Mouse (Mus musculus): Measurements from ENCODE around the gene Camk2b. TPM values are rescaled to one million over a fixed set of nuclear protein-coding genes. Genes with fewer than 3 reads are reported as not detected.

Camk2b gene
- polyA plus RNA-seq, 1 experiment, result 12.8 TPM

DNA sequence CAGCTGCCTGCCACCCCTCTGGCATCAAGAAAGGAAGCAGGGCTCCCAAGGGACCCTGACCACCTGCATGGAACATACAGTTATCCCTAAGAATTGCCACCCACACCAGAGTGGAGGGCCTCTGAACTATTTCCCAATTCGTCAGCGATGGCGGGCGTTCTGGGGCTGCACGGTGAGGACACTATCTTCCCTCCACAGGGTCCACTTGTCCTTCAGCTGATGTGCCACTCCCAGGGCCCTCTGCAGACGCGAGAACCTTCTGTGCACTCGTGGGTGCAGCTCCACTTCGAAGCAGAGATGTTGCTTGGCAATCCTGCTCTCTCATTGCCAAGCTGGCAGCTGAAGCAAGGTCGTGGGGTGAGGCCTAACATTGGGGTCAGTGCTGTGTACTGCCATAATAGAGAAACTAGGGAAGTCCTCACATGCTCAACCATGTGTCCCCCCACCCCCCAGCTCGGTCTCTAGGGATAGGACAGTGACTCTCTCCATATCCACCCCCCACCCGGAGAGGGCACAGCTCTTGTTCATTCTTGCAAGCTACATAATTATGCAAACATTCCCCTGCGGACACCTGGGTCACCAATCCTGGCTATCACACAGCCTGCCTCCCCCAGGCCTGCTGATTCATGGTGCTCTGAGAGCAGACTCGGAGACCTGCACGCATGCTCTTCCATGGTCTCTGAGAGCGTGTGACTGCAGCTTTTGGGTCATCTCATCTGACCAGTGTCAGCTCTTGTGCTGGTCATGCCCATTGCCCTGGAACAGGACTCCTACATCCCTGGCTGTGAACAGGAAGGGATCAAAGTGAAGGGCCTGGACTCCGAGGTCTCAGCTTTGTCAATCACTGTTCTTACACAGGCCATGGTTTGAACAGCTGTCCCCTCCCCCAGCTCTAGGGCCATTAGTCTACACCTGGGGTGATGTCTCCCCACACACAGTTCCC, 45.0 kb downstream of the Camk2b start:
- Histone ChIP-seq H3K27me3 (ENCODE audit: control insufficient read depth, insufficient read depth, low read length, poor library complexity, severe bottlenecking) (no peaks in the 10 kb centered on the region), H3K4me1 (ENCODE audit: control insufficient read depth, insufficient read depth, low read length) (no peaks in the 10 kb centered on the region), H3K27ac (ENCODE audit: insufficient read depth, low read length) (no peak overlapping the region), H3K9ac (ENCODE audit: low read depth, poor library complexity, severe bottlenecking) (no peak overlapping the region), H3K36me3 (ENCODE audit: control insufficient read depth, insufficient read depth, low read length, poor library complexity, severe bottlenecking) (no peaks in the 10 kb centered on the region), H3K9me3 (replicated peaks; ENCODE audit: control insufficient read depth, insufficient read depth, low read length, poor library complexity, severe bottlenecking) (no peaks in the 10 kb centered on the region), H3K4me3 (ENCODE audit: low read depth, low read length) (no peak overlapping the region)
- TF ChIP-seq EP300 (IDR thresholded peaks at IDR 0.05; ENCODE audit: insufficient read depth, low read depth, low read length) (no peak), POLR2A (IDR thresholded peaks at IDR 0.05; ENCODE audit: insufficient read depth, low read length) (no peak), CTCF (IDR thresholded peaks at IDR 0.05; ENCODE audit: low read depth, low read length) (no peak)

DNA sequence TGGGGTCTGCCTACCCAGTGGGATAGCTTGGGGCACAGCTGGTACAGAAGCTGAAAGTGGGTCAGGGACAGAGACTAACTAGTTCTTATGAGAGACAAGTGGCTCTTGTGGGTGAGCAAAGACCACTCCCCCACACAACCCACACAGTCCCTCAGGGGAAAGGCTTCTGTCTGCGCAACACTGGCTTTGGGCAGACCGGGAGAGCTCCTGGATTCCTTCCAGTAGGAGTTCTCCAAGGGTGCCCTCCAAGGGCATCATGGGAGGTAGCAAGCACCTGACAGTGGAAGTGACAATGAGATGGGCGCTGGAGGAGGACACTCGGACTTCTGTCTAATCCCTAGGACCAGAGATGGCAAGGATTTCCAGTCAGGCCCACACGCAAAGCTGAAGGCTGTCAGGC, 45.8 kb downstream of the Camk2b start:
- no peak overlapping the region for H3K4me3 ChIP-seq (ENCODE audit: low read depth, low read length)
- TF ChIP-seq EP300 (IDR thresholded peaks at IDR 0.05; ENCODE audit: insufficient read depth, low read depth, low read length) (no peak), POLR2A (IDR thresholded peaks at IDR 0.05; ENCODE audit: insufficient read depth, low read length) (no peak), CTCF (IDR thresholded peaks at IDR 0.05; ENCODE audit: low read depth, low read length) (no peak)
- H3K36me3 ChIP-seq (ENCODE audit: control insufficient read depth, insufficient read depth, low read length, poor library complexity, severe bottlenecking), result no peaks in the 10 kb centered on the region
- H3K9ac ChIP-seq (ENCODE audit: low read depth, poor library complexity, severe bottlenecking), result no peak overlapping the region
- H3K4me1 ChIP-seq (ENCODE audit: control insufficient read depth, insufficient read depth, low read length), result no peaks in the 10 kb centered on the region
- H3K27ac ChIP-seq (ENCODE audit: insufficient read depth, low read length), result no peak overlapping the region
- no peaks in the 10 kb centered on the region for H3K9me3 ChIP-seq (replicated peaks; ENCODE audit: control insufficient read depth, insufficient read depth, low read length, poor library complexity, severe bottlenecking)
- H3K27me3 ChIP-seq (ENCODE audit: control insufficient read depth, insufficient read depth, low read length, poor library complexity, severe bottlenecking), result no peaks in the 10 kb centered on the region

DNA sequence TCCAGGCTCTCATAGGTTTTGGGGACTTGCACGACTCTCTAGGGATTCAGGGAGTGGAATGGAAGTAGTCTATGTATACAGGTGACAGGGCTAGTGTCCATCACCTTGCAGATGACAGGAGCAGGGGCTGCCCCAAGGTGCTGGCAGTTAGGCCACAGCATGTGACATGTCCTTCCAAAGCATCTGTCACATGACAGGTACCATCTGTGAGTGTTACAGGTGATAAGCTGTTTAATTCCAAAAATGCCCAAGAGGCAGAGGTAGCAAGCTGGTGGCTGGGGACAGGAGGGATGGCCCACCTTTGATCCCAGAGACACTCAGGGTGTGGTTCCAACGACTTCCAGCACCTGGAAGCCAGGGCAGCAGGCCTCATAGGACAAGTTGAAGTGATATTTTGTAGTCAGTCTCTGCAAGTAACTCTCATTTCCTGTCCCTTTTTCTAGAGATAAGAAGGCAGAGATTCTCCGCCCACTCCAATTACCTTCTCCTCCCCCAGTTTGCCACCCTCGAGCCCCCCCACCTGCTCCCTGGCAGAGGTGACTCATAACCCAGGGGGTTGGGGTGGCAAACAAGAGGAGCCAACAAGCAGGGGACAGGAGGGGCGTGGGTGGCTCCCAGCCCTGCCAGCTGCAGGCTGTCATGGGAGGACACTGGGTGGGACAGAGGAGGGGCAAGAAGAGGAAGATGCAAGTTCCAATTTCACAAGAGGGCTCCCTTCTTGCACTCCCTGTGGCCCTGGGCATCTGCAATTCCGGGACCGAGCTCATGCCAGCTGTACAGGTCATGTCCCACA, 47.7 kb downstream of the Camk2b start:
- no peak overlapping the region for H3K4me3 ChIP-seq (ENCODE audit: low read depth, low read length)
- TF ChIP-seq EP300 (IDR thresholded peaks at IDR 0.05; ENCODE audit: insufficient read depth, low read depth, low read length) (no peak), CTCF (IDR thresholded peaks at IDR 0.05; ENCODE audit: low read depth, low read length) (no peak), POLR2A (IDR thresholded peaks at IDR 0.05; ENCODE audit: insufficient read depth, low read length) (no peak)
- H3K9me3 ChIP-seq (replicated peaks; ENCODE audit: control insufficient read depth, insufficient read depth, low read length, poor library complexity, severe bottlenecking), result no peaks in the 10 kb centered on the region
- no peaks in the 10 kb centered on the region for H3K36me3 ChIP-seq (ENCODE audit: control insufficient read depth, insufficient read depth, low read length, poor library complexity, severe bottlenecking)
- no peaks in the 10 kb centered on the region for H3K27me3 ChIP-seq (ENCODE audit: control insufficient read depth, insufficient read depth, low read length, poor library complexity, severe bottlenecking)
- no peak overlapping the region for H3K9ac ChIP-seq (ENCODE audit: low read depth, poor library complexity, severe bottlenecking)
- H3K27ac ChIP-seq (ENCODE audit: insufficient read depth, low read length), result no peak overlapping the region
- no peaks in the 10 kb centered on the region for H3K4me1 ChIP-seq (ENCODE audit: control insufficient read depth, insufficient read depth, low read length)

DNA sequence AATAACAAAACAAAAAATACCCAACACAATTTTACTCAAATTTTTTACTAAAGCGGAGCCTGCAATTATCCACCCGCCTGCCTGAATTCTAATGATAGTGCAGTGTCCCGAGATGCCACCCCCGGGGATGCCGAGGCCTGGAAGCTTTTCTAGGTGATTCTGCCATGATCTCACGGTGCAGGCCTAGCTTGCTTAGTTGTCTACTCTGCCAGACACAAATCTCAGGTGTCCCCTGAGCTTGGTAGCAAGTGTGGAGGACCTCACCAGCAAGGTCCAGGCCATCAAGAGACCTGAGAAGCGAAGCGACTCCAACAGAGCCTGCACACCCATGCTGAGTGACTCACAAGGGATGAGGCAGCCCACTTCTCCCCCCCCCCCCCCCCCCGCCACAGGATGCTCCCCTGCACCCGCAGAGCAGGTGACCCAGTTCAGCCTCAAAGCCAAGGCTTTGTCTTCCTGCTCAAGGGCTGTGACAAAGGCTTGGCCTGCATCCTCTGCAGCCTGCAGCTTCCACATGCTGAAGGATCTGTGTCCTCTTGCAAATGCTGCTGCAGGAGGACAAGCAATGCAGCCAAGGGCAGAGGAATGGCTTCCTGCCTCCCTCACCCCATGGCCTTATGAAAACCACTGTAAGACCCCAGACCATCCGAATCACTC, 48.5 kb downstream of the Camk2b start:
- TF ChIP-seq EP300 (IDR thresholded peaks at IDR 0.05; ENCODE audit: insufficient read depth, low read depth, low read length), result no peak
- no peak for TF ChIP-seq POLR2A (IDR thresholded peaks at IDR 0.05; ENCODE audit: insufficient read depth, low read length)
- no peak for TF ChIP-seq CTCF (IDR thresholded peaks at IDR 0.05; ENCODE audit: low read depth, low read length)
- no peak overlapping the region for H3K4me3 ChIP-seq (ENCODE audit: low read depth, low read length)
- H3K36me3 ChIP-seq (ENCODE audit: control insufficient read depth, insufficient read depth, low read length, poor library complexity, severe bottlenecking), result no peaks in the 10 kb centered on the region
- no peak overlapping the region for H3K9ac ChIP-seq (ENCODE audit: low read depth, poor library complexity, severe bottlenecking)
- H3K4me1 ChIP-seq (ENCODE audit: control insufficient read depth, insufficient read depth, low read length), result no peaks in the 10 kb centered on the region
- no peak overlapping the region for H3K27ac ChIP-seq (ENCODE audit: insufficient read depth, low read length)
- H3K27me3 ChIP-seq (ENCODE audit: control insufficient read depth, insufficient read depth, low read length, poor library complexity, severe bottlenecking), result no peaks in the 10 kb centered on the region
- no peaks in the 10 kb centered on the region for H3K9me3 ChIP-seq (replicated peaks; ENCODE audit: control insufficient read depth, insufficient read depth, low read length, poor library complexity, severe bottlenecking)

- Histone ChIP-seq H3K9ac (ENCODE audit: low read depth, poor library complexity, severe bottlenecking) (no peak overlapping the region), H3K27ac (ENCODE audit: insufficient read depth, low read length) (no peak overlapping the region), H3K27me3 (ENCODE audit: control insufficient read depth, insufficient read depth, low read length, poor library complexity, severe bottlenecking) (no peaks in the 10 kb centered on the region), H3K4me1 (ENCODE audit: control insufficient read depth, insufficient read depth, low read length) (no peaks in the 10 kb centered on the region), H3K9me3 (replicated peaks; ENCODE audit: control insufficient read depth, insufficient read depth, low read length, poor library complexity, severe bottlenecking) (no peaks in the 10 kb centered on the region), H3K36me3 (ENCODE audit: control insufficient read depth, insufficient read depth, low read length, poor library complexity, severe bottlenecking) (no peaks in the 10 kb centered on the region), H3K4me3 (ENCODE audit: low read depth, low read length) (no peak overlapping the region)
- no peak for TF ChIP-seq CTCF (IDR thresholded peaks at IDR 0.05; ENCODE audit: low read depth, low read length)
- no peak for TF ChIP-seq POLR2A (IDR thresholded peaks at IDR 0.05; ENCODE audit: insufficient read depth, low read length)
- TF ChIP-seq EP300 (IDR thresholded peaks at IDR 0.05; ENCODE audit: insufficient read depth, low read depth, low read length), result no peak
Observed at GRCm38 (mm10) chr11:6016797-6017395, 49.3 kb downstream of the Camk2b start.
